In the genomic region with DNA sequence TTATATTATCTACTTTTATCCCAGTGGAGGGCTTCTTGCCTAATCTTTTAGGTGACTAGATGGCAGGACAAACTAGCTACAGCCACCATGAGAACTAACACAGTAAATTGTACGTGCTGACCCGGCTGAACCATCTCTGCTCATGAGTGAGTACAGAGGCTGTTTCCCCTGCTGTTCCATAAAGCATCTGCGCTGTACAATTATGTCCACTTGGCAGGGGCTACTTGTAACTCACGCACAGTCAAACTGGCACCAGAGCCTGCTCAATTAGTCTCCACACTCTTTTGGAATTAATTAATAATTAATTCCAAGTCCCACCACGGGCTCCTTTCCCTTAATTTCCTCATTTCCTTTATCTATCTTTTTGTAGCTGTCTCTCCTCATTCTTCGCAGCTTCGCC, we compare ENCODE assay signal across 19 mouse cellular contexts.
DNase-seq lines count a peak whose midpoint lies in the region; ATAC-seq and TF ChIP-seq lines count a peak whose summit lies in the region.
"Had no signal": no experiment of that assay in that cellular context is flagged by ENCODE, and none has a peak within 500 bp of the region (broad histone marks: within the 10 kb centered on the region; RNA-seq: fewer than 3 reads in every experiment).

No protein-coding gene starts in this region.

- WGBS in hindbrain, embryonic 16.5 days = 47% methylated on average over 7 of the region's 7 CpGs
- 66% methylated on average over 7 of the region's 7 CpGs for WGBS in hindbrain, embryonic 13.5 days
- WGBS in forebrain, embryonic 16.5 days = 32% methylated on average over 7 of the region's 7 CpGs
- WGBS in neural tube, embryonic 15.5 days = 30% methylated on average over 7 of the region's 7 CpGs

- no peaks in the 10 kb centered on the region for H3K27me3 ChIP-seq in hindbrain, embryonic 16.5 days (replicated peaks; ENCODE audit: control insufficient read depth, insufficient read depth, low read length)
- H3K27me3 ChIP-seq in hindbrain, embryonic 13.5 days = no peaks in the 10 kb centered on the region
- no peaks in the 10 kb centered on the region for H3K27me3 ChIP-seq in forebrain, embryonic 16.5 days (replicated peaks; ENCODE audit: control insufficient read depth, insufficient read depth, low read length)
- no peaks in the 10 kb centered on the region for H3K27me3 ChIP-seq in neural tube, embryonic 15.5 days (replicated peaks)
- H3K27me3 ChIP-seq: embryonic facial prominence, embryonic 15.5 days had no signal

- H3K27ac ChIP-seq in hindbrain, embryonic 16.5 days (ENCODE audit: low read depth, low read length) = no peak overlapping the region
- no peak overlapping the region; the same call in 1 of the 2 replicates for H3K27ac ChIP-seq in hindbrain, embryonic 13.5 days
- H3K27ac ChIP-seq in forebrain, embryonic 16.5 days (ENCODE audit: low read length) = peak overlapping the region; percentile 39
- H3K27ac ChIP-seq in neural tube, embryonic 15.5 days (replicated peaks) = peak overlapping the region; percentile 58; the same call in 1 of the 2 replicates
- H3K27ac ChIP-seq: embryonic facial prominence, embryonic 15.5 days; gastrocnemius, adult 2 months; heart, embryonic 10.5 days; layer of hippocampus, adult 2 months had no signal

- peak; percentile 56; the same call in 1 of the 2 replicates for ATAC-seq in hindbrain, embryonic 16.5 days
- no peak for ATAC-seq in hindbrain, embryonic 13.5 days (ENCODE audit: low FRiP score)
- ATAC-seq in forebrain, embryonic 16.5 days = peak; percentile 91
- ATAC-seq in neural tube, embryonic 15.5 days (ENCODE audit: low FRiP score) = no peak; the same call in 1 of the 2 replicates

- no peak overlapping the region for H3K4me2 ChIP-seq in hindbrain, embryonic 16.5 days (ENCODE audit: low read length)
- no peak overlapping the region for H3K4me2 ChIP-seq in hindbrain, embryonic 13.5 days
- no peak overlapping the region for H3K4me2 ChIP-seq in forebrain, embryonic 16.5 days (ENCODE audit: low read length)
- no peak overlapping the region for H3K4me2 ChIP-seq in neural tube, embryonic 15.5 days

- H3K9me3 ChIP-seq in hindbrain, embryonic 16.5 days (ENCODE audit: control insufficient read depth, low read length) = no peaks in the 10 kb centered on the region
- H3K9me3 ChIP-seq in hindbrain, embryonic 13.5 days = no peaks in the 10 kb centered on the region
- H3K9me3 ChIP-seq in forebrain, embryonic 16.5 days (ENCODE audit: control insufficient read depth, low read length) = no peaks in the 10 kb centered on the region
- no peaks in the 10 kb centered on the region for H3K9me3 ChIP-seq in neural tube, embryonic 15.5 days (replicated peaks)
- H3K9me3 ChIP-seq: embryonic facial prominence, embryonic 15.5 days; heart, embryonic 10.5 days; megakaryocyte, embryonic 14.5 days had no signal

- DNase-seq in brain, embryonic 14.5 days (ENCODE audit: low read depth) = peak; percentile 91
- DNase-seq in cerebellum, adult 9-10 months = no peak
- DNase-seq in cerebellum, adult 9-11 months = no peak
- DNase-seq: cerebellum, postnatal 14 days; gastrocnemius, adult 2 months; kidney, adult 18-20 months; kidney, postnatal 10 days; lung, adult 18-20 months; lung, postnatal 14 days; right cerebral cortex, postnatal 4 days; thymus, adult 2 months had no signal

- no peak for TF ChIP-seq CTCF in brain, embryonic 14.5 days (IDR thresholded peaks at IDR 0.05; ENCODE audit: borderline replicate concordance, extremely low read depth, insufficient read depth, insufficient read length)

- no peak for TF ChIP-seq POLR2A in brain, embryonic 14.5 days (IDR thresholded peaks at IDR 0.05; ENCODE audit: borderline replicate concordance, extremely low read depth, insufficient read depth, insufficient read length, poor library complexity, severe bottlenecking)

- H3K9ac ChIP-seq in hindbrain, embryonic 16.5 days (ENCODE audit: low read depth, low read length) = no peak overlapping the region
- no peak overlapping the region for H3K9ac ChIP-seq in hindbrain, embryonic 13.5 days
- H3K9ac ChIP-seq in forebrain, embryonic 16.5 days (replicated peaks; ENCODE audit: low read depth, low read length) = no peak overlapping the region
- no peak overlapping the region for H3K9ac ChIP-seq in neural tube, embryonic 15.5 days (replicated peaks)
- H3K9ac ChIP-seq: embryonic facial prominence, embryonic 15.5 days had no signal

- no peaks in the 10 kb centered on the region for H3K36me3 ChIP-seq in hindbrain, embryonic 16.5 days (ENCODE audit: control insufficient read depth, insufficient read depth, low read length)
- H3K36me3 ChIP-seq in hindbrain, embryonic 13.5 days = no peaks in the 10 kb centered on the region
- H3K36me3 ChIP-seq in forebrain, embryonic 16.5 days (ENCODE audit: control insufficient read depth, insufficient read depth) = no peaks in the 10 kb centered on the region
- H3K36me3 ChIP-seq in neural tube, embryonic 15.5 days = no peaks in the 10 kb centered on the region
- H3K36me3 ChIP-seq: embryonic facial prominence, embryonic 15.5 days; heart, embryonic 10.5 days had no signal

- no peak overlapping the region for H3K4me3 ChIP-seq in hindbrain, embryonic 16.5 days (ENCODE audit: low read length)
- H3K4me3 ChIP-seq in hindbrain, embryonic 13.5 days = no peak overlapping the region
- no peak overlapping the region for H3K4me3 ChIP-seq in forebrain, embryonic 16.5 days (replicated peaks; ENCODE audit: low read length)
- H3K4me3 ChIP-seq in neural tube, embryonic 15.5 days (replicated peaks) = no peak overlapping the region
- H3K4me3 ChIP-seq: gastrocnemius, adult 2 months; heart, embryonic 10.5 days; layer of hippocampus, adult 2 months; megakaryocyte, embryonic 14.5 days had no signal

- peaks cover 11% of the 10 kb centered on the region for H3K4me1 ChIP-seq in hindbrain, embryonic 16.5 days (ENCODE audit: control insufficient read depth, insufficient read depth, low read depth, low read length)
- H3K4me1 ChIP-seq in hindbrain, embryonic 13.5 days (replicated peaks) = peaks cover 17% of the 10 kb centered on the region
- peaks cover 22% of the 10 kb centered on the region for H3K4me1 ChIP-seq in forebrain, embryonic 16.5 days (replicated peaks; ENCODE audit: control insufficient read depth, insufficient read depth, low read length)
- peaks cover 21% of the 10 kb centered on the region for H3K4me1 ChIP-seq in neural tube, embryonic 15.5 days

Comparison
In these comparisons a context has a peak if more than half of its experiments do, and no peak if none do; other contexts are left out.
1. ATAC-seq: peak in hindbrain, embryonic 16.5 days (single experiment) and forebrain, embryonic 16.5 days (single experiment); none in hindbrain, embryonic 13.5 days (single experiment) and neural tube, embryonic 15.5 days (single experiment).
2. H3K27ac ChIP-seq: peak in forebrain, embryonic 16.5 days (single experiment) and neural tube, embryonic 15.5 days (single experiment); none in hindbrain, embryonic 16.5 days (single experiment) and hindbrain, embryonic 13.5 days (single experiment).